Mouse (Mus musculus) forebrain, embryonic 16.5 days (tissue): ENCODE measurements around the gene Mical3. TPM values are rescaled to one million over a fixed set of nuclear protein-coding genes. Genes with fewer than 3 reads are reported as not detected.

Experiments
- ATAC-seq: fragments of 200-750 bp; cut with Nextera tagmentation; 2 replicates; pipeline ENCODE4 v1.8.0; 2017; ENCODE audit warnings: mild to moderate bottlenecking, moderate library complexity
- H3K27ac ChIP-seq: fragments of 300-500 bp; sonication (generic); 2 replicates; pipeline ENCODE4 v1.5.1; 2014; ENCODE audit warnings: low read length, control low read depth
- H3K27me3 ChIP-seq: fragments of 300-500 bp; sonication (generic); replicated peaks from 2 replicates; pipeline ENCODE4 v1.6.1; 2014; ENCODE audit warnings: low read length; ENCODE audit not compliant: control insufficient read depth, insufficient read depth
- H3K36me3 ChIP-seq: fragments of 300-500 bp; sonication (generic); 2 replicates; pipeline ENCODE4 v1.6.1; 2014; ENCODE audit not compliant: control insufficient read depth, insufficient read depth
- H3K4me1 ChIP-seq: fragments of 300-500 bp; sonication (generic); replicated peaks from 2 replicates; pipeline ENCODE4 v1.6.1; 2014; ENCODE audit warnings: low read length; ENCODE audit not compliant: control insufficient read depth, insufficient read depth
- H3K4me2 ChIP-seq: fragments of 300-500 bp; sonication (generic); 2 replicates; pipeline ENCODE4 v1.6.1; 2014; ENCODE audit warnings: mild to moderate bottlenecking, low read length, control low read depth
- H3K4me3 ChIP-seq: fragments of 300-500 bp; sonication (generic); replicated peaks from 2 replicates; pipeline ENCODE4 v1.5.1; 2014; ENCODE audit warnings: mild to moderate bottlenecking, low read length, control low read depth
- H3K9ac ChIP-seq: fragments of 300-500 bp; sonication (generic); replicated peaks from 2 replicates; pipeline ENCODE4 v1.6.1; 2014; ENCODE audit warnings: low read depth, low read length, control low read depth
- H3K9me3 ChIP-seq: fragments of 300-500 bp; sonication (generic); 2 replicates; pipeline ENCODE4 v1.6.1; 2016; ENCODE audit warnings: low read length; ENCODE audit not compliant: control insufficient read depth
- WGBS: fragments of 180-500 bp; shearing (Covaris S2); extraction: QIAGEN DNeasy Blood & Tissue Kit; methylation state at CpG from one replicate; pipeline ENCODE4 v1.1.7; 2014; 5-methylcytosine and 5-hydroxymethylcytosine counted together
- polyA plus RNA-seq: library from polyadenylated mRNA; unstranded; fragments of >200 nt; fragmentation: Nextera tagmentation; extraction: Ambion mirVana; gene quantifications from 2 replicates; pipeline ENCODE4 v1.2.1, GENCODE M21; 2015

The Mical3 gene
- polyA plus RNA-seq, 1 experiment from 2014 or later, result 35.5 TPM

DNA sequence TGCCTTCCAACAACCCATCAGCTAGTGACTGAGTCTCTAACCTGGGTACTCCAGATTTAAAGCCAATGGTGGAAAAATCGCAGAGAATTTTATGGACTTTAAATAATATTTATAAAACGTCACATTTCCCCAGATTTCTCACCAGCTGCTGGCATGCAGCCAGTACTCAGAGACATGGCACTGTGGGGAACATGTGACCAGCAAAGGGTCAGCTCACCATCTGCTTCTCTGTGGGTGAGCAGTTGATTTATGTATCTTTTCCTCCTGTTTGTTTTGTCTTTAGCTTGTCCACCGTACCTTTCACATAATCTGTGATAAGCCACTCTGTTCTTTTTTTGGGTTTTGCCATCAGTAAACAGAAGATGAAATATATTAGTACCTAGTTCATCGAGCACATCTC, 125.8 kb downstream of the Mical3 start:
- peaks cover 9% of the 10 kb centered on the region; the same call in 1 of the 2 replicates for H3K36me3 ChIP-seq
- H3K4me3 ChIP-seq, result no peak overlapping the region
- H3K4me1 ChIP-seq, result no peaks in the 10 kb centered on the region
- no peaks in the 10 kb centered on the region for H3K9me3 ChIP-seq
- H3K4me2 ChIP-seq, result no peak overlapping the region
- ATAC-seq, result no peak
- no peaks in the 10 kb centered on the region for H3K27me3 ChIP-seq
- no peak overlapping the region for H3K27ac ChIP-seq
- WGBS, result 55% methylated on average over 4 of the region's 4 CpGs
- no peak overlapping the region for H3K9ac ChIP-seq

DNA sequence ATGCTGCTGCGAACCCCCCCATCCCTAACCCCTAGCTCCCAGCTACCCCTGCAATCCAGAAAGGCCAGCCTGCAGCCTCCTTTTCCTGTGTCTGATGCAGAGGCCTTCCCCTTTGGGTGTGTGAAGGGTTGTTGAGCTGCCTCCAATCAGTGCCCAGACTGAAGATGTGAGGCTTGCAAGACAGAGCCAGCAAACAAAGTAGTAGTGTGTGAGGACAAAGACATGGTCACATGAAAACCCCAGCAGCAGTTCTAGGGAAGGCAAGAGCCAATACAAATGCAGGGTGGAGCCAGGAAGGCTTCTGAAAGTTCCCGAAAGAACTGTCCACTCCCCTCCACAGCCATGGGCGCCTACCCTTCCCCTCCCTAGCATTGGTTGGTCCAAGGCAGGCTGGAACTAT, 127.8 kb downstream of the Mical3 start:
- H3K27ac ChIP-seq, result no peak overlapping the region
- 0 out of 2 replicates have a peak, but pooled peaks have one; percentile 26 for ATAC-seq
- 0 out of 2 replicates have a peak, but pooled peaks cover 6% of the 10 kb centered on the region for H3K36me3 ChIP-seq
- no peaks in the 10 kb centered on the region for H3K27me3 ChIP-seq
- no peak overlapping the region for H3K9ac ChIP-seq
- H3K9me3 ChIP-seq, result no peaks in the 10 kb centered on the region
- H3K4me2 ChIP-seq, result no peak overlapping the region
- H3K4me3 ChIP-seq, result no peak overlapping the region
- WGBS, result 63% methylated on average over 3 of the region's 3 CpGs
- H3K4me1 ChIP-seq, result no peaks in the 10 kb centered on the region

DNA sequence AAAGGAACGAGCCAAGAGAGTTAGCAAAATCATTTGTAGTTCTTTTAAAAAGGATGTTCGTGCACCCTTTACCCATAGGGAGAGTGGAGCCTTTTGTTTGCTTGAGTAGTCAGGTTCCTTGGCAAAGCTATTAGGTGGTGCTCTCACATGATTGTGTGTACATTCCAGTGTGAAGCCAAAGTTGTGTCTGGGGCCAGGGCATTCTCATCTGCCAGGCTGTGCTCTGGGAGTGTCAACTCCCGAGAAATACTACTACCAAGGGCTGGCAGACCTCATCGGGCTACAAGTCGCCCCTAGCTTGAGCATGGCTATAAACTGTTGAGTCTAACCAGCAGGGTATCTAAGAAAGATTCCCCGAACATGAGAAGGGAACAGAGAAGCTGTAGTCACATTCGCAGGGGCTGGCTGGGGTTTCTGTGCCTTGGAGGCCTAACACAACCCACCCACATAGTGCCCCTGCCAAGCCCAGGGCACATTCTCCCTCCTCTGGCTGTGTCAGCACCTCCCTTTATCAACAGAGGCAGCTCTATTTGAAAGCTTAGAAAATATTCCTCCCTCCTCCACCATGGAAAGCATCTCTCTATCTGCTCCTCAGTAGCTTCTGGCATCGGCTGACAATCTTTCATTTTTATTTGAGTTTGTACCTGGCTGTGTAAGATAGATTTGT, 130.8 kb downstream of the Mical3 start:
- Histone ChIP-seq H3K9me3 (no peaks in the 10 kb centered on the region), H3K27me3 (no peaks in the 10 kb centered on the region), H3K4me3 (no peak overlapping the region), H3K27ac (no peak overlapping the region), H3K36me3 (0 out of 2 replicates have a peak, but pooled peaks cover 6% of the 10 kb centered on the region), H3K4me2 (no peak overlapping the region), H3K9ac (no peak overlapping the region), H3K4me1 (no peaks in the 10 kb centered on the region)
- ATAC-seq, result no peak
- WGBS, result 76% methylated on average over 8 of the region's 8 CpGs

DNA sequence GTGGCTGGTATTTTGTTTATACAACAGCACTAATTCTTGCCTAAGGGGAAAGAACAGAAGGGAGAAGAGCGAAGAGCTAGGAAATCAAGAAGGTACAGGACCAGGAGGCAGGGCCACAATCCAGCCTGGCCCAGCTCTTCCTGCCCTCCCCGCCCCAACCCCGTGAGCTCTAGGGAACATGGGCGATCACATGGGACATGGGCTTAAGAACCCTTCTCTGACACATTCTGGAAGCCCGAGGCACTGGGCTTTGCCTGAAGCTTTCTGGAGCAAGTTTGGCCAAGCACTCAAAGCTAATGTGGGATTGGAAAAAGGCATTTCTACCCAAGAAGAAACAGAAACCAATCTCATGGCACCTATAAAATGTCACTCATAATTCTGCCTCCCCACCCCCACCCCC, 131.7 kb downstream of the Mical3 start:
- Histone ChIP-seq H3K4me2 (no peak overlapping the region), H3K27me3 (no peaks in the 10 kb centered on the region), H3K4me1 (no peaks in the 10 kb centered on the region), H3K9ac (no peak overlapping the region), H3K4me3 (no peak overlapping the region), H3K36me3 (0 out of 2 replicates have a peak, but pooled peaks cover 6% of the 10 kb centered on the region), H3K9me3 (no peaks in the 10 kb centered on the region), H3K27ac (no peak overlapping the region)
- ATAC-seq, result no peak
- WGBS, result 83% methylated on average over 5 of the region's 5 CpGs

DNA sequence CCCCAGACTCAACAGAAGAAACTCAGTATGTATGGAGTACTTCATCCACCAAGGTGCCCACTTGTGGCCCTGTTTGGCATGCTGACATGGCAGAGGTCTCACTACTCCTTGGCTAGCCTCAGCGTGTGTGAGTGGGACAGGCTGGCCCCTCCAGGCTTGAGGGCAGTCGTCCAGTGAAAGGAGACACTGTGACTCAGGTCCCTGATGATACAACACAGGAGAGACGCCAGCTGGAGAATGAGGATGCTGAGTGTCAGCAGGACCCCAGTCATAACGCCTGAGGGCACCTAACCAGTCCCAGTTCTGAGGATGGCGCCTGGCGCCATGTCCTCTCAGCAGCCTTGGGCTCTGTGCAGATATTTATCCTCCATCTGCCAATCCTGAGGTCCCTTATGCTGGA, 134.2 kb downstream of the Mical3 start:
- Histone ChIP-seq H3K27ac (no peak overlapping the region), H3K36me3 (0 out of 2 replicates have a peak, but pooled peaks cover 3% of the 10 kb centered on the region), H3K27me3 (no peaks in the 10 kb centered on the region), H3K4me2 (no peak overlapping the region), H3K4me1 (no peaks in the 10 kb centered on the region), H3K9me3 (no peaks in the 10 kb centered on the region), H3K9ac (no peak overlapping the region), H3K4me3 (no peak overlapping the region)
- ATAC-seq, result no peak
- WGBS, result 77% methylated on average over 6 of the region's 6 CpGs

DNA sequence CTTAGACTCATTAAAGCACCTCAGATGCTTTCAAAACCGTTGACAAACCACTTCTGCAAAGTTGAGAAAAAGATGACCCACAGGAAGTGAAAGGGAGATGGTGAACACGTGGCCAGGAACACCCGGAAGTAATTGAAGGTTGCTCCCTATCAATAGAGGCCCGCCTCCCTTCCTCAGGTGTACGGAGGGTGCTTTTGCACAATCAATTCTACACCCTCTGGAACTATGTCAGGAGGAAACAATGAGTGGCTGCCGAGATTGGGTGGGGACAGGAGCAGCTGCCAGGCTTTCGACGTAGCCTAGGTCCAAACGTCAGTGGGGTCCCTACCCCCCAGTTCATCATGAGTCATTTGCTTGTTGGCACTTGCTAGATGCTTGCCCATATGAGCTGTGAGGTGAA, 135.3 kb downstream of the Mical3 start:
- Histone ChIP-seq H3K9me3 (no peaks in the 10 kb centered on the region), H3K27me3 (no peaks in the 10 kb centered on the region), H3K36me3 (no peaks in the 10 kb centered on the region), H3K9ac (no peak overlapping the region), H3K27ac (no peak overlapping the region), H3K4me1 (no peaks in the 10 kb centered on the region), H3K4me3 (no peak overlapping the region), H3K4me2 (no peak overlapping the region)
- 87% methylated on average over 9 of the region's 9 CpGs for WGBS
- no peak for ATAC-seq

DNA sequence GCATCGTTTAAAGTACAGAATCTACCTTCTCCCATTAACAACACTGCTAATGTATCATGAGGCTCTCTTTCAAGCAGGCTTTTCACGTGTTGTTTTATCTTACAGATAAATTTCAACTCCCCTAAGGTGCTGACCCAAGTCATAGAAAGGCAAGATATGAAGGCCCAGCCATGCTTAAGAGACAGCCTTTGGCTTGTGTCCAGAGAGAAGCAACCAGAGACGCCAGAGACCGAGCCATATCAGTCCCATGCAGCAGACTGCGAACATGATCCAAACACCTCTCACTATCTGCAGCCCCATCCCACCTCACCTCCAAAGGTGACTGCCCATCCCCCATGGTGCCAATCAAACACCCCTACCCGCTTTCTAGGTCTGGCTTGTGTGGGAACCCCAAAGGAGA, 138.9 kb downstream of the Mical3 start:
- Histone ChIP-seq H3K27me3 (no peaks in the 10 kb centered on the region), H3K4me3 (no peak overlapping the region), H3K9me3 (no peaks in the 10 kb centered on the region), H3K4me2 (no peak overlapping the region), H3K36me3 (no peaks in the 10 kb centered on the region), H3K9ac (no peak overlapping the region), H3K27ac (no peak overlapping the region), H3K4me1 (no peaks in the 10 kb centered on the region; the same call in 1 of the 2 replicates)
- no peak for ATAC-seq
- WGBS, result 85% methylated on average over 6 of the region's 6 CpGs

DNA sequence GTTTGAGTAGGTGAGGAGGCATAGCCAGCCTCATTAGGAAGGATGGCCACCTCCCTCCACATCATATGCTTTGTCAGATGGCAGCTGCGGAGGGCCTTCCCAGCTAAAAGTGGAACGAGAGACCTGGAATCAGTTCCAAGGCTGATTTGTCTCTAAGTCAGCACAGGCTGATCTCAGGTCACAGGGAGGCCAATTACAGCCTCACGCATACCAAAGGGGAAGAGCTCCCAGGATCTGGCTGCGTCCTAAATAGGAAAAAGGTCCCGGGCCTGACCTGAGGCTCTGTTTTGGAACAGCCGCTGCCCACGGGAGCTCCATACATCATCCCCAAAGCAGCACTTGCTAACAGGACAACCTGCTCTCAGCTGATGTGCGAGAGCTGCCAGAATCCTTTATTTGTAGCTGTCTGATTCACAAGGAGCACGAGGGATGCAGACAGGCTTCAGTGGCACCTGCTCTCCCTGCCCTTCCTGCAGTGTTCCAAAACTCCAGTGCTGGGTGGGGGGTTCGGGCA, 143.2 kb downstream of the Mical3 start:
- Histone ChIP-seq H3K27me3 (no peaks in the 10 kb centered on the region), H3K9ac (no peak overlapping the region), H3K4me1 (no peaks in the 10 kb centered on the region; the same call in 1 of the 2 replicates), H3K4me2 (no peak overlapping the region), H3K9me3 (no peaks in the 10 kb centered on the region), H3K4me3 (no peak overlapping the region), H3K36me3 (peaks cover 3% of the 10 kb centered on the region; the same call in 1 of the 2 replicates), H3K27ac (no peak overlapping the region)
- ATAC-seq, result no peak
- WGBS, result 45% methylated on average over 10 of the region's 10 CpGs

DNA sequence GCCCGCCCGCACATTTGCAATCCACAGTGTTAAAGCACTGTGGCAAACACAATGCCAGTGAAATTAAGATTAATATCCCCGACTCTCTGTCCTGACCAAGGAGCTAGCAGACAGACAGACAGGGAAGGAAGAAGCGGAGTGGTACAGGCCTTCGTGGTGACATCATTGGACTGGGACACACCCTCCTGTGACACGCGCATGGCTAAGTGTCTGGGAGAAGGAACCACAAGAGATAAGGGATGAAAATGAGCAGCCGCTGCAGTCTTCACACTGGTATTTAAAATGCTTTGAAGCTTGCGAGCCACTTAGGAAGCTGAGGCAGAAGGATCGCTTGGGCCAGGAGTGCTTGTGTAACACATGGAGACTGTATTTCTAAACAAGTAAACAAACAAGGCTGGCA, 143.6 kb downstream of the Mical3 start:
- Histone ChIP-seq H3K27ac (no peak overlapping the region), H3K9ac (no peak overlapping the region), H3K27me3 (no peaks in the 10 kb centered on the region), H3K4me1 (no peaks in the 10 kb centered on the region; the same call in 1 of the 2 replicates), H3K4me3 (no peak overlapping the region), H3K9me3 (no peaks in the 10 kb centered on the region), H3K36me3 (peaks cover 5% of the 10 kb centered on the region; the same call in 1 of the 2 replicates), H3K4me2 (no peak overlapping the region)
- WGBS, result 83% methylated on average over 10 of the region's 10 CpGs
- ATAC-seq, result no peak
